Mouse (Mus musculus): ENCODE results near the gene Pola1. TPM values are rescaled to one million over a fixed set of nuclear protein-coding genes. Genes with fewer than 3 reads are reported as not detected.

Gene Pola1
- polyA plus RNA-seq, 1 experiment: not detected

GRCm38 (mm10) chrX:93286291-93286893, 345.6 kb downstream of the Pola1 start, which contains the start of gene Arx:
Gene Arx (plus strand): TSS chrX:93286445.
- TF ChIP-seq CTCF (IDR thresholded peaks at IDR 0.05; ENCODE audit: insufficient read depth, low read depth, low read length) (no peak), POLR2A (IDR thresholded peaks at IDR 0.05; ENCODE audit: insufficient read depth, low read depth, low read length) (peak; percentile 87)
- H3K4me3 ChIP-seq (ENCODE audit: insufficient read depth, low read depth, low read length): peak within 1 kb of the TSS; percentile 86
- peaks cover 6% of the 10 kb centered on the region; the same call in 1 of the 2 replicates for H3K4me1 ChIP-seq (ENCODE audit: control insufficient read depth, insufficient read depth, low read length)
- 22% methylated on average over 31 of the region's 31 CpGs for WGBS
- H3K27ac ChIP-seq (ENCODE audit: insufficient read depth, low read depth, low read length): peak within 1 kb of the TSS; percentile 85

DNA sequence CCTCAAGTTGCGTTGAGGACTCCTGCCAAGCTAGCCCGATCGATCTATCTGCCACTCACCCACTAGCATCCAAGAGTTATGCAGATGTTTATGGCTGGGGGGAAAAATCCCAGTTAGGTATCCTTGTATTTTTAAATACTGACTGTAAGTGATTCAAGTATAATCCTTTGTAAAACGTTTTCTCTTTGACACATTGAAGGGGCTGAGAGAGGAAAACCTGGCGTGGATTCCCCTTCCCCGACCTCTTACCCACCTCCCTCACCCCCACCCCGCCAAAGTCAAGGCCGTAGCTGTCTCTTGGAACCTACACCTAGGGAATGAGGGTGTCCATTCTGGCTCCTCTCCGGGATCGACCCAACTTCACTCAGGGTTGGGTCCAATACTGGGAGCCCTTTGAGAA, 346.9 kb downstream of the Pola1 start:
- H3K4me3 ChIP-seq (ENCODE audit: insufficient read depth, low read depth, low read length): peak overlapping the region; percentile 48

GRCm38 (mm10) chrX:93281756-93282155, 350.2 kb downstream of the Pola1 start:
- TF ChIP-seq CTCF (IDR thresholded peaks at IDR 0.05; ENCODE audit: insufficient read depth, low read depth, low read length) (no peak), POLR2A (IDR thresholded peaks at IDR 0.05; ENCODE audit: insufficient read depth, low read depth, low read length) (no peak)
- WGBS: 10% methylated on average over 5 of the region's 5 CpGs
- H3K4me1 ChIP-seq (ENCODE audit: control insufficient read depth, insufficient read depth, low read length): peaks cover 10% of the 10 kb centered on the region
- H3K4me3 ChIP-seq (ENCODE audit: insufficient read depth, low read depth, low read length): peak overlapping the region; percentile 56
- peak overlapping the region; percentile 77 for H3K27ac ChIP-seq (ENCODE audit: insufficient read depth, low read depth, low read length)

More for the DNA sequence above, 346.9 kb downstream of the Pola1 start:
- H3K27ac ChIP-seq (ENCODE audit: insufficient read depth, low read depth, low read length): peak overlapping the region; percentile 93
- peaks cover 6% of the 10 kb centered on the region; the same call in 1 of the 2 replicates for H3K4me1 ChIP-seq (ENCODE audit: control insufficient read depth, insufficient read depth, low read length)
- TF ChIP-seq POLR2A (IDR thresholded peaks at IDR 0.05; ENCODE audit: insufficient read depth, low read depth, low read length) (no peak), CTCF (IDR thresholded peaks at IDR 0.05; ENCODE audit: insufficient read depth, low read depth, low read length) (no peak)
- whole genome bisulfite sequencing: 17% methylated on average over 10 of the region's 10 CpGs

DNA sequence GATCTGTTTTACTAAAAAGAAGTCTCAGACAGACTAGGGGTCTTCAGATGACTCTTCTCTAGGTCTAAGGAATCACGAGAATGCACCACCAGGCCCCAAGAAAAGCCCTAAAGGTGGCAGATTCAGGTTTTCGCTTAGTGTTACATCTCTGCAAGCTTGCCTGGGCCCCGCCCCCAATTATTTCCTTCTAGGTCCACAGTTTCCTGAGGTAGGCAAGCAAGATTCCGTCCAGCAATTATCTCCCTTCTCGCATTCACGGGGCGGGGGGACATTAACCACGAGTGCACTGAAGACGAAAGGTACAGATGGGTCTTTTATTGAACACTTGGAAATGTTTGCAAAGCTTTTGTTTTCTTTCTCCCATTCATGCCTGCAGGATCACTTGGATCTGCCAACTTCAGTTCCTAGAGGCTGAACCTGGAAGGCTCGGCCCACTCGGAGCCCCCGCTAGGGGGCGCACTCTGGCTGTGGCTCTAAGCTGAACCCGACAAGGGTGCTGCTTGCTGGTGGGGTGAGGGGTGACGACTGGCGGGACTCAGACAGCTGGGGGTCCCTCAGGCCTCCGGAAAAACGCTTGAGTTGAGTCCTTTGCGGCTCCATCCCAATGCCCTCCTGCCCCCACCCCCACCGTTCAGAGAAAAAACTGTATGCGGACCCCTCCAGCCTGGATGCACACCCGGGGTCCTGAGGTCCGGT, 350.8 kb downstream of the Pola1 start:
- Histone ChIP-seq H3K4me3 (ENCODE audit: insufficient read depth, low read depth, low read length) (peak overlapping the region; percentile 56), H3K27ac (ENCODE audit: insufficient read depth, low read depth, low read length) (peak overlapping the region; percentile 77; the same call in 1 of the 2 replicates), H3K4me1 (ENCODE audit: control insufficient read depth, insufficient read depth, low read length) (peaks cover 10% of the 10 kb centered on the region)
- 20% methylated on average over 23 of the region's 23 CpGs for WGBS
- TF ChIP-seq POLR2A (IDR thresholded peaks at IDR 0.05; ENCODE audit: insufficient read depth, low read depth, low read length) (no peak), CTCF (IDR thresholded peaks at IDR 0.05; ENCODE audit: insufficient read depth, low read depth, low read length) (peak; percentile 52; the same call in 1 of the 2 replicates)

DNA sequence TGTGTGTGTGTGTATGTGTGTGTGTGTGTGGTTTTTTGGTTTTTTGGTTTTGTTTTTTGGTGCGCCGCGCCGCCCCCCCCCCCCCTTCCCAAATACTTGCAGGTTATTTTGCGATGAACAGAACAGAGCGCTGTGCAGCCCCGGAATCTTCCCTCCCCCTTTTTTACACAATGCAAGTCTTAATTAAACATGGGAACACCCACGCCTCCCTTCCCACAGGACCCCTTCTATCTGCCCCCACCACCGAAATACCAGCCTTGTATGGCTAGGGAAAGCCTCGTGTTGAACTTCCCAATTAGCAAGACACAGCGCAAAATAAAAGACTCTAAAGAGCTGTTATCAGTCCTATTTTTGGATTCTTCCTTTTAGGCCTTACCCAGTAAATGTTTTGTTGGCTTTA, 352.0 kb downstream of the Pola1 start:
- TF ChIP-seq CTCF (IDR thresholded peaks at IDR 0.05; ENCODE audit: insufficient read depth, low read depth, low read length): no peak
- TF ChIP-seq POLR2A (IDR thresholded peaks at IDR 0.05; ENCODE audit: insufficient read depth, low read depth, low read length): no peak
- WGBS: 27% methylated on average over 4 of the region's 11 CpGs
- H3K27ac ChIP-seq (ENCODE audit: insufficient read depth, low read depth, low read length): no peak overlapping the region
- peaks cover 8% of the 10 kb centered on the region for H3K4me1 ChIP-seq (ENCODE audit: control insufficient read depth, insufficient read depth, low read length)
- no peak overlapping the region for H3K4me3 ChIP-seq (ENCODE audit: insufficient read depth, low read depth, low read length)

DNA sequence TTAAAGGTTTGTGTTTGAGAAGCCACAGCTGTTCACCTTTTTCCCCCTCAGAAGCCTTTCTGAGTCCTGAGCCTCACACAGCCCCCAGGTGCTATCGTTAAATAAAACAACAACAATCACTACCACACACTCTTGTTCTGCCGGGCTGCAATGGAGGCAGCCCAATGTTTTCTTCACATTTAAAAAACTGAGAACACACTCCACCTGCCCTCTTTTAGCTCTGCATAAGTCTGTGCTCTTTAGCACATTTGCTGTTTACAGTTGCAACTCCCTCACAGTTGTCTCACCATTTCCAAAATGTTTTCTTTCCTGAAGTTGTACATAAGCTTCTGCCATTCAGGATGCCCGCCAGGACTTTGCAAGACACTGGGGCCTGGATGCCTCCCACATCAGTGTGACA, 356.3 kb downstream of the Pola1 start:
- no peak for TF ChIP-seq CTCF (IDR thresholded peaks at IDR 0.05; ENCODE audit: insufficient read depth, low read depth, low read length)
- TF ChIP-seq POLR2A (IDR thresholded peaks at IDR 0.05; ENCODE audit: insufficient read depth, low read depth, low read length): no peak
- no peak overlapping the region for H3K4me3 ChIP-seq (ENCODE audit: insufficient read depth, low read depth, low read length)
- 59% methylated on average over 3 of the region's 3 CpGs for WGBS
- no peak overlapping the region for H3K27ac ChIP-seq (ENCODE audit: insufficient read depth, low read depth, low read length)
- H3K4me1 ChIP-seq (ENCODE audit: control insufficient read depth, insufficient read depth, low read length): peaks cover 4% of the 10 kb centered on the region

Other genes starting within 250 kb of the Pola1 start
- not detected in 2 replicates for gene Pcyt1b, start 22.7 kb upstream of the Pola1 start, polyA plus RNA-seq (2012; ENCODE audit: insufficient read depth, insufficient read length, low replicate concordance, missing spikeins)
- not detected in 2 replicates for gene Pdk3, start 200.0 kb upstream of the Pola1 start, polyA plus RNA-seq (2012; ENCODE audit: insufficient read depth, insufficient read length, low replicate concordance, missing spikeins)

All from olfactory bulb, adult 2 months (tissue).